Mouse (Mus musculus): ENCODE results near the gene Krtap19-2.

The Krtap19-2 gene

DNA sequence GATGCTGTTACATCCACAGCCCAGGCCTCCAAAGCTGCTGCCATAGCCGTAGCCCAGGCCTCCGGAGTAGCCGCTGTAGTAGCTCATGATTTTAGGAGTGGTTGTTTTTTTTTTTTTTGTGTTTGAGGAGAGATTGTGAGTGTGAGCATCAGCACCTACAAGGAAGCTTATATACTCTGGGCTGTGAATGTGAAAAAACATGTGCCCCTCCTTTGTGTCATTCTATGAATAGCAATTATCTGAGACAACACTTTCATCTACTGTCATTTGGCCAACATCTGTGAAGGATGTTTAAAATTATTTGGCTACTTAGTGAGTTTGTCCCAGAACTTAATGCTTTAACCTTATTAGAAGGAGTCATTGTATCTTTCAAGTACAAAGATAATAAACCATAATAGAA, at the start of gene Krtap19-2:
TSS of gene Krtap19-2 (minus strand) at position 101 of the 400 bp plus-strand sequence.
- DNase-seq (ENCODE audit: inconsistent age in 2 of 2, low spot score in 1 of 2) = no peak

DNA sequence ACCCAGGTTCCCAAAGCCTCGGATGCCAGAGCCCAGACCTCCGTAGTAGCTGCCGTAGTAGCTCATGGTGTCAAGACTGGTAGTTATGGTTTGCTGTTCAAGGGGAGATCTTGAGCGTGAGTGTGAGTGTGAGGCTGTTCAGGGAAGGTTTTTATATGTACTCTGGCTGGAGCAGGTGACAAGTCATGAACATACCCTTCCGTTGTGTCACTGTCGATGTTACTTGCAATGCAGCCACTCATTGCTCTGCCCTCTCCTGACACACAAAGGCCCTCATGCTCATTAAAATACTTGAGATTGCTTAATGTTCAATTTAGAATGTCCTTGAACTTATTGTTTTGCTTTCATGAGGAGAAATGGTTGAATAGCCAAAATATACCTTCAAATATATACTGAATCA, 22.3 kb upstream of the Krtap19-2 start, which contains the start of gene Krtap19-5:
TSS of gene Krtap19-5 (minus strand) at position 101 of the 400 bp plus-strand sequence.
- no peak for DNase-seq (ENCODE audit: inconsistent age in 2 of 2, low spot score in 1 of 2)

DNA sequence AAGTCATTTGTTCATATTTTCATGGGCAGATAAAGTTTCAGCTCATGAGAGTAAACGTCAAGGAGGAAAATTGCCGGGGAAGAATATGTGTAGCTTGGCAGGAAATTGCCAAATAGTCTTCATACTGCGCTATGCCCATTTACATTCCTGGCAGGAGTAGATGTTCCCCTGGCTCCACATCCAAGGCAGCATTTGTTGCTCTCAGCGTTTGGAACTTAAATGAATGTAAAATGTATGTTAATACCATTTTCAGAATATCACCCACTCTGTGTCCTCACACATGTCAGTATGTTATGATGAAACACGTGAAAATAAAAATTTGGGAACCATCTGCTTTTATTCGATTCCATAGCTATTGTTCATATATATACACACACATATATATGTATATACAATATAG, 12.8 kb upstream of the Krtap19-2 start:
- DNase-seq (ENCODE audit: inconsistent age in 2 of 2, low spot score in 1 of 2) = no peak

DNA sequence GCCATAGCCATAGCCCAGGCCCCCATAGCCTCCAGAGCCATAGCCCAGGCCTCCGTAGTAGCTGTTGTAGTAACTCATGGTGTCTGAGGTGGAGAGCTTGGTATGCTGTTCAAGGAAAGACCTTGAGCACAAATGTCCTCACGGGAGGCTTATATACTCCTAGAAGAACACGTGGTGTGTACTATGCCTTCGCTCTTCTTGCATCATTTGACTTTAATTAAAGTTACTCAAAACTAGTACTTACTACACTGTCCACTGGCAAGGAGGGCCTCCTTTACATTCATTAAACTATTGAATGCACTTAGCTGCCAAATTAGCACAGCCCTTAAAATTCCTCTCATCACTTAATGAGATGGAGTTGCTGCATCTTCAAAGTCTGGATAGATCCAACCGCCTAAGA, 10.9 kb upstream of the Krtap19-2 start, which contains the start of gene Krtap19-4:
TSS of gene Krtap19-4 (minus strand) at position 101 of the 400 bp plus-strand sequence.
- no peak for DNase-seq (ENCODE audit: inconsistent age in 2 of 2, low spot score in 1 of 2)

DNA sequence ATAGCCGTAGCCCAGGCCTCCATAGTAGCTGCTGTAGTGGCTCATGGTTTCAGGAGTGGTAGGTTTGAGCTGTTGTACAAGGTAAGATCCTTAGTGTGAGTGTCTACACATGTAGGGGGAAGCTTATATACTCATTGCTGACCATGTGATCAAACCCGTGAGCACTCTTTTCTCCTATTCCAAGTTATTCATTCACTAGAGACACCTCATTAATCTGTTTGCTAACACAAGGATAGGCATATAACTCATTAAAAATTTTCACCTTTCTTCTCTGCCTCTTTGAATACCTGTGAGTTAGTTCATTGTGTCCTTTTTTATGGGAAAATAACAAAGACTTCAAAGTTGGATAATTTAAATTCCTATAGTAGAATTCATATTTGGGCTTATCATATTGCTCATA, 3.9 kb upstream of the Krtap19-2 start, which contains the start of gene Krtap19-3:
TSS of gene Krtap19-3 (minus strand) at position 101 of the 400 bp plus-strand sequence.
- DNase-seq (ENCODE audit: inconsistent age in 2 of 2, low spot score in 1 of 2) = no peak

DNA sequence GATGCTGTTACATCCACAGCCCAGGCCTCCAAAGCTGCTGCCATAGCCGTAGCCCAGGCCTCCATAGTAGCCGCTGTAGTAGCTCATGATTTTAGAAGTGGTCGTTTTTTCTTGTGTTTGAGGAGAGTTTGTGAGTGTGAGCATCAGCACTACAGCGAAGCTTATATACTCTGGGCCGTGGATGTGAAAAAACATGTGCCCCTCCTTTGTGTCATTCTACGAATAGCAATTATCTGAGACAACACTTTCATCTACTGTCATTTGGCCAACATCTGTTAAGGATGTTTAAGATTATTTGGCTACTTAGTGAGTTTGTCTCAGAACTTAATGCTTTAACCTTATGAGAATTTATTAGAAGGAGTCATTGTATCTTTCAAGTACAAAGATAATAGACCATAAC, 4.8 kb downstream of the Krtap19-2 start, which contains the start of gene Krtap19-1:
TSS of gene Krtap19-1 (minus strand) at position 101 of the 400 bp plus-strand sequence.
- DNase-seq (ENCODE audit: inconsistent age in 2 of 2, low spot score in 1 of 2) = no peak

DNA sequence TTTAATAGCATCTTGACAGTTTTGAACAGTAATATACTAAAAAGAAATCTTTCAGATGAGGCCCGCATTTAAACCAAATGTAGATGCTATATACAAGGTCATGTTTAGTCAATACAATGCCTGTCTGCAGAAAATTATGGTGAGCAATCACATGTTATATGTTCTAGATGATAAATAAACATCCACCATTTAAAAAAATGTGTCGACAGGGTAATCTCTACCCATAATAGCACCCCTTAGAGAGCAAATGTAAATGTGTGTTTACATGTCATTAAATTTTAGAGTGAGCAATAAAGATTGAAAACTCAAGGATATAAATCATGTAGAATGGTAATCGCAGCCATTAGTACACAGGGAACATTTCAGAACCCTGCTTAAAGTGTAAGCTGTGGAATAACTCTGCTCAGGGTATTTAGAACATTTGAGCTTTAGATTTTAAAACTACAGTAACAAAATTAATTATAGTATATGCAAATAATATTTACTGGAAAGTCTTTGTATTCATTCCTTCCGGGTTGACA, 9.1 kb downstream of the Krtap19-2 start:
- DNase-seq (ENCODE audit: inconsistent age in 2 of 2, low spot score in 1 of 2) = no peak

DNA sequence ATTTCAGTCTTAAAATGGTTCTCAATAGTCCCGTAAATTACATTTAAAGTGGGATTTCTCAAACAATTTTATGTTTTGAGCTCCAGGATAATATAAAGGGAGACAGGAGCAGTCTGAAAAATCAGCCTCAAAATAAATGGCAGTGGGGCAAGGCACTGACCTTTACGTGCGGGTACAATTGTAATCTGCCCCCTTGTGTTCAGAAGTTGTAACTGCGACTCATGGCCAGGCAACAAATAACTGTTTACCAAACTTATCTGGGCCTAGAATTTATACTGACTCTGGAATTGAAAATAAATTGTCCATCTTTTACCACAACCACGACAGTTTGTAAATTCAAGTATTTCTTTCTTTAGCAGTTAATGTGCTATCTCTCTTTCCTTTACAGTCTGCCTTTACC, 22.6 kb downstream of the Krtap19-2 start:
- peak; percentile 7 to 59 for DNase-seq (ENCODE audit: inconsistent age in 2 of 2, low spot score in 1 of 2)

DNA sequence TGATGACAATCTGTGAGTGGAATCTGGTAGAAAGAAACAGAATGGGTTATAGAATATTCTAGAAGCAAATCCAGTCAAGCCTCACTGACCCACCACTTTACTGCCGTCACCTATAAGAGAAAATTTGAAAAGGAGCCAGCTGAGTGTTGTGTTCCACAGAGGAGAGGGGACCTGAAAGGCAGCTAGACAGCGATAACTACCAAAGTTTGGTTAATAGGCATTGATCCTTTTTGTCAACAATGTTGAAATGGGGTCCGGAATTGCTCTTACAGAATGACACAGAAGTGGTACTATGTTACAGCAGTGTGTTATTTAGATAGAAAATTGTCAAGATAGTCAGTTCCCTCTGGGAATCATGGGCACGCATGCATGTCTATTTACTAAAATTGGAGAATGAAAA, 25.5 kb downstream of the Krtap19-2 start:
- DNase-seq (ENCODE audit: inconsistent age in 2 of 2, low spot score in 1 of 2) = no peak

DNA sequence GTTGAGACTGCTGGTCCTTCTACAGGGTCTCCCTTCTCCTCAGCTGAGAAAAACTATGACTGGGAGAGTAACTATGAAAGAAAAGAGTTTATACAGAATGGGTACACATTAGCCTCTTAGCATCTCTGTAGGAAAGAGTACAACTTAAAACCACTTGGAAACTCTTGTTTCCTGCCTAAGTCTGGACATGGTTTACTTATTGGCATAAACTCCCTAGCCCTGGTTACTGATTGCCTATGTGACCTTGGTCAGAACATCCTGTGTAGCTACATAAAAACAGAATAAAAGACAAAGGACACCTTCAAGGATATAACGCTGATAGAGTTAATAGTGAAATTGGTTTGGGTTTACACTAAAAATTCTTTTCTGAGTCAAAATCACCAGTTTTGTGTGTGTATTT, 26.7 kb downstream of the Krtap19-2 start:
- no peak for DNase-seq (ENCODE audit: inconsistent age in 2 of 2, low spot score in 1 of 2)

DNA sequence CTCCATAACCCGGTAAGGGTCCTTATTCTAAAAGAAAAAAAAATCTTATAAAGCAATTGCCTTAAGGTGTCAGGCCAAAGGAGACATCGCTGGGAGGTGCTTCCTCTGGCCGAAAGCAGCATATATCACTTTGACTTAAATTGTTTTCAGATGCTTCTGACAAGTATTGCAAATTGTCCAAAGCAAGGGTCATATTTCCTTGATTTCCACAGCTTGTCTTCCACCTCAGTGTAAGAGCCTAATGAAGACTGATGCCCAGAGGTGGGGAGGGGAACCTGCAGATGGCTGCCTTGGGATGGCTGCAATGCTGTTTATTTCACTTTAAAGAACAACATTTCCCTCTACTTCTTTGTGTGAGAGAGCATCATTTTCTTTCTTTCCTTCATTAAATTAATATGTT, 47.1 kb downstream of the Krtap19-2 start:
- DNase-seq (ENCODE audit: inconsistent age in 2 of 2, low spot score in 1 of 2) = no peak

DNA sequence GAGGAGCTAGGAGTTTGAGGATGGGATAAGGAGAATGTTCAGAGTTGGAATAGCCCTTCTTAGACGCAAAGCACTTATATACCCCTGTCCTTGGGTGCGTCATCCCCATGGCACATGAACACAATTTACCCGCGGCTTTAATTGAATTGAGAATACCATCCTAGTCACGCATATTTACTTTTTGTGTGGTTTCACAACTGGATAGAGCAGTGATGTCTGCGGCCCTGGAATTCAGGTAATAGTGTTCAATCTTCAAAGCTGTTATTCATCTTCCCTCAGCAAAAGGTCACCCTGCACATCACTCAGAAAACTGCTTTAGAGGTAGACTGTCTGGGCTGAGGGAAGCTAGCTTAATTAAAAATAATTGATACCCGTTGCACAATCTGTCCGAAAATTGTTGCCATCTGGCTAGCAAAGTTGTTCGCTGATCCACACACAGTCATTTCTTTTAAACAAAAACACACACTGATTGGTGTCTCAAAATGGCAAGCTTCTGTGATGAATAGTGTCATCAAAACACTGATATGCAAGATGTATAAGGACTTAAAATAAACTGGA, 47.9 kb downstream of the Krtap19-2 start, which contains the start of gene Krtap14:
TSS of gene Krtap14 (minus strand) at position 51 of the 558 bp plus-strand sequence.
- no peak for DNase-seq (ENCODE audit: inconsistent age in 2 of 2, low spot score in 1 of 2)

DNA sequence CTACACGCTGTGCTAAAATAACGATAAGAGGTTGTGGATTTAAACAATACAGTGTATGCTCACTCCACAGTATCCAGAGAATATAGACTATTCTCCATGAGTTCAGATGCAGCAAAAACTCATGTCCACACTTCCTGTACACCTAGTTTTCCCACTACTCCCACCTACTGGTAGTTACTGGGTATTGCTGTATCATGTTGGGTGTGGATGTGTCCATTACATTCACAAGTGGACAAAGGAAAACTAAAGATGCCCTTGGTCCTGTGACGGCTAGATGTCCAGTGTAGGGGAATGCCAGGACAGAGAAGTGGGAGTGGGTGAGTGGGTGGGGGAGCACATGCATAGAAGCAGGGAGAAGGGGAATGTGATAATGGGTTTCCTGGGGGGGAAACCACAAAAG, 50.3 kb downstream of the Krtap19-2 start:
- peak in 1 of 2 experiments; percentile 52 for DNase-seq (ENCODE audit: inconsistent age in 2 of 2, low spot score in 1 of 2)

All from adrenal gland, adult (tissue).